Mouse (Mus musculus) kidney, embryonic 16.5 days (tissue): ENCODE measurements around the gene Apoh. TPM values are rescaled to one million over a fixed set of nuclear protein-coding genes. Genes with fewer than 3 reads are reported as not detected.

Source experiments
- ATAC-seq: fragments of 200-750 bp; cut with Nextera tagmentation; 2 replicates; pipeline ENCODE4 v1.8.0; 2017; ENCODE audit warnings: moderate TSS enrichment; ENCODE audit not compliant: low FRiP score, low TSS enrichment
- H3K27ac ChIP-seq: fragments of 300-500 bp; sonication (generic); 2 replicates; pipeline ENCODE4 v1.5.1; 2014; ENCODE audit warnings: low read length
- H3K27me3 ChIP-seq: fragments of 300-500 bp; sonication (generic); 2 replicates; pipeline ENCODE4 v1.6.1; 2014; ENCODE audit warnings: low read length, control low read depth, mixed read lengths; ENCODE audit not compliant: insufficient read depth
- H3K36me3 ChIP-seq: fragments of 300-500 bp; sonication (generic); 2 replicates; pipeline ENCODE4 v1.6.1; 2014; ENCODE audit warnings: low read length, control low read depth, mixed read lengths; ENCODE audit not compliant: insufficient read depth
- H3K4me1 ChIP-seq: fragments of 300-500 bp; sonication (generic); 2 replicates; pipeline ENCODE4 v1.6.1; 2014; ENCODE audit warnings: low read length, control low read depth, mixed read lengths; ENCODE audit not compliant: insufficient read depth
- H3K4me2 ChIP-seq: fragments of 300-500 bp; sonication (generic); replicated peaks from 2 replicates; pipeline ENCODE4 v1.6.1; 2014; ENCODE audit warnings: low read depth, low read length
- H3K4me3 ChIP-seq: fragments of 300-500 bp; sonication (generic); 2 replicates; pipeline ENCODE4 v1.5.1; 2014; ENCODE audit warnings: mild to moderate bottlenecking, low read length
- H3K9ac ChIP-seq: fragments of 300-500 bp; sonication (generic); replicated peaks from 2 replicates; pipeline ENCODE4 v1.6.1; 2014; ENCODE audit warnings: low read length
- H3K9me3 ChIP-seq: fragments of 300-500 bp; sonication (generic); 2 replicates; pipeline ENCODE4 v1.6.1; 2016; ENCODE audit warnings: low read length, control low read depth
- WGBS: fragments of 180-500 bp; shearing (Covaris S2); extraction: QIAGEN DNeasy Blood & Tissue Kit; methylation state at CpG from one replicate; pipeline ENCODE4 v1.1.7; 2014; 5-methylcytosine and 5-hydroxymethylcytosine counted together
- polyA plus RNA-seq: library from polyadenylated mRNA; unstranded; fragments of >200 nt; fragmentation: Nextera tagmentation; extraction: Ambion mirVana; gene quantifications from 2 replicates; pipeline ENCODE4 v1.2.1, GENCODE M21; 2015

Apoh gene
- polyA plus RNA-seq, 1 experiment from 2014 or later: 2.4 TPM

GRCm38 (mm10) chr11:108424889-108425591 lies 81.9 kb downstream of the Apoh start, which contains the start of gene Cep112:
Gene Cep112, plus strand, starts transcription at chr11:108425192.
- Histone ChIP-seq H3K9ac (peak within 1 kb of the TSS; percentile 89), H3K4me3 (peak within 1 kb of the TSS; percentile 84), H3K27ac (peak within 1 kb of the TSS; percentile 63), H3K4me2 (peak within 1 kb of the TSS; percentile 75), H3K36me3 (no peaks in the 10 kb centered on the region), H3K9me3 (no peaks in the 10 kb centered on the region), H3K4me1 (peaks cover 12% of the 10 kb centered on the region; the same call in 1 of the 2 replicates), H3K27me3 (no peaks in the 10 kb centered on the region)
- peak; percentile 97 for ATAC-seq
- WGBS: under 1% methylated on average over 61 of the region's 61 CpGs

DNA sequence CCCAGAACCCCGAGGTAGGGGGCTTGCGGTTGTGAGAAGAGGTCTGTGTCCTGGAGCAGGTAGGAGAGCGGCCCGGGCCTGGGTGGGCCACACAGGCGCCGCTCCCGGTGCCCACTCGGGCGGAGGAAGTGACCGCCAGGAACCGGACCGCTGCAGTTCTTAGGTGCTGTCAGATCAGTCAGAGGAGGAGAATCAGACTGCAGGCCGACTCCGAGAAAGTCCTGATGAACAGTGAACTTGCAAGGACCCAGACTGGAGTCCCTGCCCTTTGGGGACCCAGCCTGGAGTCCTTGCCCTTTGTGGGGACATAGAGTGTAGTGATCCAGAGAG lies 82.4 kb downstream of the Apoh start:
- peak; percentile 75 for ATAC-seq
- Histone ChIP-seq H3K9me3 (no peaks in the 10 kb centered on the region), H3K9ac (peak overlapping the region; percentile 89), H3K27ac (peak overlapping the region; percentile 63; the same call in 1 of the 2 replicates), H3K4me1 (peaks cover 12% of the 10 kb centered on the region; the same call in 1 of the 2 replicates), H3K4me3 (peak overlapping the region; percentile 84), H3K27me3 (no peaks in the 10 kb centered on the region), H3K36me3 (no peaks in the 10 kb centered on the region), H3K4me2 (peak overlapping the region; percentile 75)
- 5% methylated on average over 14 of the region's 14 CpGs for WGBS

- Histone ChIP-seq H3K36me3 (no peaks in the 10 kb centered on the region), H3K9me3 (no peaks in the 10 kb centered on the region), H3K9ac (peak overlapping the region; percentile 89), H3K4me3 (peak overlapping the region; percentile 84), H3K4me1 (peaks cover 12% of the 10 kb centered on the region; the same call in 1 of the 2 replicates), H3K27ac (no peak overlapping the region), H3K27me3 (no peaks in the 10 kb centered on the region), H3K4me2 (peak overlapping the region; percentile 75)
- no peak for ATAC-seq
- WGBS: 92% methylated on average over 3 of the region's 3 CpGs
Observed at GRCm38 (mm10) chr11:108426086-108426485, 82.9 kb downstream of the Apoh start.

GRCm38 (mm10) chr11:108427191-108427590 lies 84.0 kb downstream of the Apoh start:
- no peak overlapping the region for H3K27ac ChIP-seq
- no peak overlapping the region for H3K4me3 ChIP-seq
- no peaks in the 10 kb centered on the region for H3K27me3 ChIP-seq
- no peaks in the 10 kb centered on the region for H3K36me3 ChIP-seq
- peaks cover 12% of the 10 kb centered on the region; the same call in 1 of the 2 replicates for H3K4me1 ChIP-seq
- H3K9ac ChIP-seq: no peak overlapping the region
- no peak for ATAC-seq
- H3K4me2 ChIP-seq: no peak overlapping the region
- 53% methylated on average over 6 of the region's 6 CpGs for WGBS
- H3K9me3 ChIP-seq: no peaks in the 10 kb centered on the region

DNA sequence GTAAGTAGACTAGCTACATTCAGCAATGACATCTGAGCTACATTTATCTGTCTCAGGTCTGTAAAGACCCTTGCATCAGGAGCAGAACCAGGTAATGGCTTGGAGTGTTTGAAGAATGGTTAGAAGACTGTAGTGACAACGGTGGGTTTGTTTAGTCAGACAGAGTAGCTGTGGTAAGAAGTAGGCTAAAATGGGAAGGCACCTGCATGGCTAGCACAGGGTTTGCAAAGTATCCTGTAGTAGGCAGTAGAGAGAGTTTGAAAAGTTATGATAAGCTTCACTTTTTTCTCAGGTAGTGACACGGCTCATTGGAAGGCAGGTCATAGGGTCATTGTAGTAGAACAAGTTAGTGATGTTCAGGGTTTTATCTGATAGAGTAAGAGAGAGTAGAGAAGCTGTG lies 85.9 kb downstream of the Apoh start:
- Histone ChIP-seq H3K27me3 (no peaks in the 10 kb centered on the region), H3K9me3 (no peaks in the 10 kb centered on the region), H3K27ac (no peak overlapping the region), H3K4me3 (no peak overlapping the region), H3K4me1 (peaks cover 10% of the 10 kb centered on the region; the same call in 1 of the 2 replicates), H3K36me3 (no peaks in the 10 kb centered on the region), H3K4me2 (no peak overlapping the region), H3K9ac (no peak overlapping the region)
- WGBS: 64% methylated on average over 2 of the region's 2 CpGs
- ATAC-seq: no peak

- Histone ChIP-seq H3K9ac (no peak overlapping the region), H3K4me1 (0 out of 2 replicates have a peak, but pooled peaks cover 4% of the 10 kb centered on the region), H3K4me3 (no peak overlapping the region), H3K36me3 (0 out of 2 replicates have a peak, but pooled peaks cover 6% of the 10 kb centered on the region), H3K9me3 (no peaks in the 10 kb centered on the region), H3K4me2 (no peak overlapping the region), H3K27me3 (no peaks in the 10 kb centered on the region), H3K27ac (no peak overlapping the region)
- WGBS: 52% methylated on average over 11 of the region's 11 CpGs
- peak; percentile 92 for ATAC-seq
Observed at GRCm38 (mm10) chr11:108443893-108444563, 100.9 kb downstream of the Apoh start.

DNA sequence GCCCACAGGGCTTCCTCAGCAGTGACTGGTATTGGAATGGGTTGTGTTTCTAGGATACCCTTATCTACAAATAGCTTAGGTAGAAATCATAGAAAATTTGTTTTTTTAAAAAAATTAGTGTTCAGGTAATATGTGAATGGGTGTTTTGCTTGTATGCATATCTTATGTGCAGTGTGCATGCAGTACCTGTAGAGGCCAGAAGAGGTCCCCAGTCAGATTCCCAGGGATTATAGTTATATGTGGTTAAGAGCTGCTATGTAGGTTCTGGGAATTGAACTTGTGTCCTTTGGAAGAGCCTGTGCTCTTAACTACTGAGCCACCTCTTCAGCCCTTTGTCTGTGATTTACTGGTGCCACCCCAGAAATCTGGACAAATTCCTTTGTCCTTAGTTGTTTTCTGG lies 104.0 kb downstream of the Apoh start:
- H3K4me2 ChIP-seq: no peak overlapping the region
- H3K27ac ChIP-seq: no peak overlapping the region
- H3K9ac ChIP-seq: no peak overlapping the region
- H3K36me3 ChIP-seq: peaks cover 6% of the 10 kb centered on the region
- H3K4me3 ChIP-seq: no peak overlapping the region
- ATAC-seq: no peak
- 0 out of 2 replicates have a peak, but pooled peaks cover 4% of the 10 kb centered on the region for H3K4me1 ChIP-seq
- H3K9me3 ChIP-seq: peaks cover 5% of the 10 kb centered on the region; the same call in 1 of the 2 replicates
- H3K27me3 ChIP-seq: no peaks in the 10 kb centered on the region

DNA sequence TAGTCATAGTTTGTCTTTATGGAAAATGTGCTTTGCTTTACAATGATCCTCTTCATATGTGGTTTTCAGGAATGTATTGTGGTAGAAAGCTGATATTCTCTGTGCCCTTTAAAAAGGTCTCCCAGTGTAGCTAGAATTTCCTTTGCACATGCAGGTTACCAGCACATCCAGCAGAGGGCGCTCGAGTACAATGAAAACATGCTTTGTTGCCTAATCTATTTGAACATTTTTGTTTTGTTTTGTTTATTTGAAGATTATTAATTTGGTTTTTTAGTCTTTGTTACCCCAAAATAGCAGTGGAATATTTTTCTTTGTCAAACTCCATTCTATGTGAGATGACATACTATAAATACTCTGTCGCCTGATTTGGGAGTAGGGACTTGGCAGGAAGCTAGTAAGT lies 106.7 kb downstream of the Apoh start:
- ATAC-seq: no peak
- Histone ChIP-seq H3K9me3 (peaks cover 5% of the 10 kb centered on the region; the same call in 1 of the 2 replicates), H3K27me3 (no peaks in the 10 kb centered on the region), H3K4me1 (0 out of 2 replicates have a peak, but pooled peaks cover 4% of the 10 kb centered on the region), H3K9ac (no peak overlapping the region), H3K36me3 (peaks cover 6% of the 10 kb centered on the region), H3K4me3 (no peak overlapping the region), H3K27ac (no peak overlapping the region), H3K4me2 (no peak overlapping the region)
- 28% methylated on average over 3 of the region's 3 CpGs for WGBS

DNA sequence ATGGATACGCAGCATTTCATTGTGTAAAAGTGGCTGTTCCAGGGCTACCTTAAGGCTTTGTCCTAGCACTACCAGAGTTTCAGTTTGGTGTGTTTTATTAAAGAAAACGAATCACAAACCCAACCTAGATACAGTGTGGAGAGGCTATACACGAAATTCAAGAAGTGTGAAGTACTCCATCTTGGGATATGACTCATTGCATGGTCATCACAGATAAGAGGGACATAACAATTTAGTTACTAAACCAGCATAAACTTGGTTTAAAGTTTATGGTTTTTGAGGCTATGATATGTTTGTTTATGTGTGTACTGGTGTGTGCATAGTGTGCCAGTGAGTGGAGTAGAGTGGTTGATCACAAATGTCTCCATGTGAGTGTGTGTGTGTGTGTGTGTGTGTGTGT lies 116.4 kb downstream of the Apoh start:
- Histone ChIP-seq H3K27me3 (no peaks in the 10 kb centered on the region), H3K36me3 (no peaks in the 10 kb centered on the region), H3K4me3 (no peak overlapping the region), H3K27ac (no peak overlapping the region), H3K9ac (no peak overlapping the region), H3K9me3 (no peaks in the 10 kb centered on the region), H3K4me1 (no peaks in the 10 kb centered on the region), H3K4me2 (no peak overlapping the region)
- no peak for ATAC-seq
- 76% methylated on average over 3 of the region's 3 CpGs for WGBS
